ENCODE assay signal across 8 mouse cellular contexts in the genomic region with DNA sequence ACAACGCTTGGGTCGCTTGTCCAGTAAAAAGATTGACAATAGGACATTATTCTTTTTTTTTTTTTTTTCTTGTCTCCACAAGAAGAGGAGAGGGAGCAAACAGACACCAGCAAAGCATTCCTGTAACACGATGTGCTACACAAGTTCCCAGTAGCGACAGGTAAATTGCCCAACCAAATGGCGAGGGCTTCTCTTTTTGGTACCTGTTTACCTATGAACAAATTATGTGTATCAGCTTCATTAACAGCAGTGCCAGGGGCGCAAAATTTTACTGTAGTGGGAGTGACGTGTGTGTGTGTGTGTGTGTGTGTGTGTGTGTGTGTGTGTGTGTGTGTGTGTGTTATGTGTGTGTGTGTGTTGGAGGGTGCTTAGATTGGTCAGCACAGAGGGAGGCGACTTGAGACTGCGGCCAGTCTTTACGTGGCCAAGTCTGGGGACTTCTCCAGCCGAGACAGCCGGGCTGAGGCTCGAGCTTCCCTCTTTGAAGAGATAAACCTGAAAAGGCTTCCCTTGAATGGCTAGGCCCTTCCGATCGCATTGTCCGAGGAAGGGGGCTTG.
DNase-seq lines count a peak whose midpoint lies in the region; ATAC-seq and TF ChIP-seq lines count a peak whose summit lies in the region.

No protein-coding gene starts in this region.

- peaks cover 3% of the 10 kb centered on the region; the same call in 1 of the 2 replicates for H3K4me1 ChIP-seq in kidney, embryonic 16.5 days (ENCODE audit: insufficient read depth, low read length)
- H3K4me1 ChIP-seq in cortical plate, adult 2 months (ENCODE audit: control insufficient read depth, insufficient read depth, low read length) = no peaks in the 10 kb centered on the region
- peaks cover 12% of the 10 kb centered on the region; the same call in 1 of the 2 replicates for H3K4me1 ChIP-seq in intestine, embryonic 15.5 days (replicated peaks)
- H3K4me1 ChIP-seq in neural tube, embryonic 12.5 days = no peaks in the 10 kb centered on the region

- WGBS in kidney, embryonic 16.5 days = 2% methylated on average over 16 of the region's 16 CpGs
- WGBS in intestine, embryonic 15.5 days = 5% methylated on average over 15 of the region's 16 CpGs
- WGBS in neural tube, embryonic 12.5 days = under 1% methylated on average over 16 of the region's 16 CpGs

- H3K36me3 ChIP-seq in kidney, embryonic 16.5 days (ENCODE audit: insufficient read depth, low read length) = no peaks in the 10 kb centered on the region
- H3K36me3 ChIP-seq in intestine, embryonic 15.5 days = no peaks in the 10 kb centered on the region
- H3K36me3 ChIP-seq in neural tube, embryonic 12.5 days = peaks cover 9% of the 10 kb centered on the region; the same call in 1 of the 2 replicates

- peak overlapping the region; percentile 89 for H3K27ac ChIP-seq in kidney, embryonic 16.5 days (ENCODE audit: low read length)
- peak overlapping the region; percentile 100 for H3K27ac ChIP-seq in cortical plate, adult 2 months (ENCODE audit: insufficient read depth, low read length)
- H3K27ac ChIP-seq in intestine, embryonic 15.5 days = peak overlapping the region; percentile 64; the same call in 1 of the 2 replicates
- peak overlapping the region; percentile 100 for H3K27ac ChIP-seq in neural tube, embryonic 12.5 days

- H3K4me3 ChIP-seq in kidney, embryonic 16.5 days (ENCODE audit: low read length) = peak overlapping the region; percentile 57
- H3K4me3 ChIP-seq in cortical plate, adult 2 months (ENCODE audit: insufficient read depth, low read length) = peak overlapping the region; percentile 74
- H3K4me3 ChIP-seq in intestine, embryonic 15.5 days (replicated peaks) = peak overlapping the region; percentile 63
- peak overlapping the region; percentile 90 for H3K4me3 ChIP-seq in neural tube, embryonic 12.5 days

- DNase-seq in kidney, postnatal 36 days = no peak
- DNase-seq in left cerebral cortex, adult 8-10 months (ENCODE audit: low spot score in 2 of 2) = no peak
- no peak for DNase-seq in left cerebral cortex, postnatal 10 days (ENCODE audit: extremely low spot score in 1 of 2, low spot score in 2 of 2)
- no peak for DNase-seq in frontal cortex, postnatal 10 days (ENCODE audit: low spot score in 2 of 2)

- peaks cover 73% of the 10 kb centered on the region for H3K27me3 ChIP-seq in kidney, embryonic 16.5 days (ENCODE audit: insufficient read depth, low read length)
- H3K27me3 ChIP-seq in intestine, embryonic 15.5 days (replicated peaks) = peaks cover 67% of the 10 kb centered on the region
- H3K27me3 ChIP-seq in neural tube, embryonic 12.5 days (replicated peaks) = no peaks in the 10 kb centered on the region

- ATAC-seq in kidney, embryonic 16.5 days (ENCODE audit: low FRiP score, low TSS enrichment) = peak; percentile 60
- peak; percentile 43 for ATAC-seq in intestine, embryonic 15.5 days
- peak; percentile 0 for ATAC-seq in neural tube, embryonic 12.5 days (ENCODE audit: low FRiP score, low read depth)

- intact Hi-C loops in left cerebral cortex, postnatal 10 days (cut with DNase I) = no loop called here

- peak overlapping the region; percentile 77 for H3K9ac ChIP-seq in kidney, embryonic 16.5 days (replicated peaks; ENCODE audit: low read length)
- peak overlapping the region; percentile 61 for H3K9ac ChIP-seq in intestine, embryonic 15.5 days
- peak overlapping the region; percentile 100 for H3K9ac ChIP-seq in neural tube, embryonic 12.5 days

- TF ChIP-seq POLR2A in cortical plate, adult 2 months (IDR thresholded peaks at IDR 0.05; ENCODE audit: extremely low read depth, insufficient read depth, low read length) = no peak

- TF ChIP-seq CTCF in cortical plate, adult 2 months (IDR thresholded peaks at IDR 0.05; ENCODE audit: extremely low read depth, insufficient read depth, low read length) = no peak

- peaks cover 1% of the 10 kb centered on the region; the same call in 1 of the 2 replicates for H3K9me3 ChIP-seq in kidney, embryonic 16.5 days (ENCODE audit: low read length)
- H3K9me3 ChIP-seq in intestine, embryonic 15.5 days = no peaks in the 10 kb centered on the region
- H3K9me3 ChIP-seq in neural tube, embryonic 12.5 days = no peaks in the 10 kb centered on the region

- H3K4me2 ChIP-seq in kidney, embryonic 16.5 days (replicated peaks; ENCODE audit: low read depth, low read length) = peak overlapping the region; percentile 81
- H3K4me2 ChIP-seq in intestine, embryonic 15.5 days (replicated peaks) = peak overlapping the region; percentile 96
- peak overlapping the region; percentile 72 for H3K4me2 ChIP-seq in neural tube, embryonic 12.5 days (replicated peaks)

Comparison
In these comparisons a context has a peak if more than half of its experiments do, and no peak if none do; other contexts are left out.
1. ATAC-seq: peak in every context shown above with its lines; median percentile 60 in kidney, embryonic 16.5 days; 43 in intestine, embryonic 15.5 days; 0 in neural tube, embryonic 12.5 days.